Mouse (Mus musculus) forebrain, postnatal 0 days (tissue): ENCODE results near the gene Gab2. TPM values are rescaled to one million over a fixed set of nuclear protein-coding genes. Genes with fewer than 3 reads are reported as not detected.

Source experiments
- ATAC-seq: fragments of 200-750 bp; cut with Nextera tagmentation; 2 replicates; pipeline ENCODE4 v1.8.0; 2017; ENCODE audit warnings: mild to moderate bottlenecking, moderate library complexity
- DNase-seq: peaks from one replicate; pipeline ENCODE4 v3.0.0-alpha.2; 2015
- H3K27ac ChIP-seq: fragments of 300-500 bp; sonication (generic); 2 replicates; pipeline ENCODE4 v1.5.1; 2014; ENCODE audit warnings: low read depth, mild to moderate bottlenecking, antibody characterized with exemption, low read length, moderate library complexity, mixed read lengths
- H3K27me3 ChIP-seq: fragments of 300-500 bp; sonication (generic); 2 replicates; pipeline ENCODE4 v1.6.1; 2014; ENCODE audit warnings: mild to moderate bottlenecking, low read length, mixed read lengths; ENCODE audit not compliant: insufficient read depth
- H3K36me3 ChIP-seq: fragments of 300-500 bp; sonication (generic); 2 replicates; pipeline ENCODE4 v1.6.1; 2014; ENCODE audit warnings: mild to moderate bottlenecking, moderate library complexity; ENCODE audit not compliant: insufficient read depth
- H3K4me1 ChIP-seq: fragments of 300-500 bp; sonication (generic); 2 replicates; pipeline ENCODE4 v1.6.1; 2014; ENCODE audit warnings: antibody characterized with exemption; ENCODE audit not compliant: insufficient read depth
- H3K4me2 ChIP-seq: fragments of 300-500 bp; sonication (generic); 2 replicates; pipeline ENCODE4 v1.6.1; 2014; ENCODE audit warnings: low read depth, mild to moderate bottlenecking, moderate library complexity
- H3K4me3 ChIP-seq: fragments of 300-500 bp; sonication (generic); 2 replicates; pipeline ENCODE4 v1.5.1; 2014; ENCODE audit warnings: low read depth, low read length, mixed read lengths
- H3K9ac ChIP-seq: fragments of 300-500 bp; sonication (generic); 2 replicates; pipeline ENCODE4 v1.6.1; 2014; ENCODE audit warnings: mild to moderate bottlenecking
- H3K9me3 ChIP-seq: fragments of 300-500 bp; sonication (generic); 2 replicates; pipeline ENCODE4 v1.6.1; 2016; ENCODE audit warnings: low read length
- CTCF ChIP-seq: sonication (generic); IDR thresholded peaks from 2 replicates; pipeline ENCODE4 v1.5.1; 2016; ENCODE audit warnings: antibody characterized with exemption, control low read depth, low read depth
- WGBS: fragments of 180-500 bp; shearing (Covaris S2); extraction: QIAGEN DNeasy Blood & Tissue Kit; methylation state at CpG from one replicate; pipeline ENCODE4 v1.1.7; 2014; 5-methylcytosine and 5-hydroxymethylcytosine counted together
- polyA plus RNA-seq: library from polyadenylated mRNA; unstranded; fragments of >200 nt; fragmentation: Nextera tagmentation; extraction: Ambion mirVana; gene quantifications from 2 replicates; pipeline ENCODE4 v1.2.1, GENCODE M21; 2015
- total RNA-seq: library from RNA; depleted of rRNA; stranded (reverse); fragments of >200 nt; gene quantifications from 2 replicates; pipeline ENCODE4 v1.2.3, GENCODE M21; 2014

Gene Gab2
- total and polyA plus RNA-seq, 2 experiments from 2014 or later, result 14.0 to 27.0 TPM

DNA sequence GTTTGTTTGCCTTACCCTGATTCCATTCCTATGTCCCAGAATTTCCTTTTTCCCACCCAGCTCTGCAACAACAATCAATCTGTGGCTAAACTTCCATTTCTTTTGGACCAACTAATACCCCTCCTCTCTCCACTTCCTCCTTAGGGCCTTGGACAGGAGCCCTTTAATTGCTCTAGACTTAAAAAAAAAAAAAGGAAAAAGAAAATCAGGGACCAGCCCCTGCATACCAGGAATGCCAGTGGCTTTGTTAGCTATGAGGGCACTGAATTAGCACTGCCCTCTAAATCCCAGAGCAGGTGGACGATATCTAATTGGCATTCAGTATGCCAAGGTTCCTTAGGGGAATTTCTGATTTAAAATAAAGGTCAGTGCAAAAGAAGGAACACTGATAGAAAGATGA lies 47.6 kb downstream of the Gab2 start:
- H3K27me3 ChIP-seq, result no peaks in the 10 kb centered on the region
- H3K4me2 ChIP-seq, result no peak overlapping the region
- TF ChIP-seq CTCF, result no peak
- no peaks in the 10 kb centered on the region for H3K4me1 ChIP-seq
- H3K4me3 ChIP-seq, result no peak overlapping the region
- H3K9me3 ChIP-seq, result no peaks in the 10 kb centered on the region
- H3K27ac ChIP-seq, result no peak overlapping the region
- H3K9ac ChIP-seq, result no peak overlapping the region
- no peaks in the 10 kb centered on the region for H3K36me3 ChIP-seq
- 4% methylated on average over 1 of the region's 1 CpGs for WGBS
- DNase-seq (no peak), ATAC-seq (no peak)

DNA sequence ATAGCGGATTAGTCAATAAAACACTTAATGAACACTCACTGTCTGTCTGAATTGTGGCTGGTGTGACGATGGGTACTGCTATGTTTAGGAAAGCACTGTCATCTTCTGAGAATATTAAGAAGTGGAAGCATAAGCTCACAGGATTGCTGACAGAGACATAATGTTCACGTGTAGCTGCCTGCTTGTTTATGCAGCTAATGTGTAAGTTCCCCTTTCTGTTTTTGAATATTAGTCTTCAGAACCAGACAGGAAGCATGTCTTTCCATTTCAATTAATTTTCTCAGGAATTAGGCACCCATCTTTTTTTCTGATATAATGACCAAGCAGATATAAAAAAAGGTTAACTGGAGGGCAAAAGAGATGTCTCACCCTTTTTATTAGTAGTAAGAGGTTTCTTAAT lies 55.1 kb downstream of the Gab2 start:
- WGBS, result 76% methylated on average over 3 of the region's 3 CpGs
- ATAC-seq, result no peak
- H3K9me3 ChIP-seq, result no peaks in the 10 kb centered on the region

DNA sequence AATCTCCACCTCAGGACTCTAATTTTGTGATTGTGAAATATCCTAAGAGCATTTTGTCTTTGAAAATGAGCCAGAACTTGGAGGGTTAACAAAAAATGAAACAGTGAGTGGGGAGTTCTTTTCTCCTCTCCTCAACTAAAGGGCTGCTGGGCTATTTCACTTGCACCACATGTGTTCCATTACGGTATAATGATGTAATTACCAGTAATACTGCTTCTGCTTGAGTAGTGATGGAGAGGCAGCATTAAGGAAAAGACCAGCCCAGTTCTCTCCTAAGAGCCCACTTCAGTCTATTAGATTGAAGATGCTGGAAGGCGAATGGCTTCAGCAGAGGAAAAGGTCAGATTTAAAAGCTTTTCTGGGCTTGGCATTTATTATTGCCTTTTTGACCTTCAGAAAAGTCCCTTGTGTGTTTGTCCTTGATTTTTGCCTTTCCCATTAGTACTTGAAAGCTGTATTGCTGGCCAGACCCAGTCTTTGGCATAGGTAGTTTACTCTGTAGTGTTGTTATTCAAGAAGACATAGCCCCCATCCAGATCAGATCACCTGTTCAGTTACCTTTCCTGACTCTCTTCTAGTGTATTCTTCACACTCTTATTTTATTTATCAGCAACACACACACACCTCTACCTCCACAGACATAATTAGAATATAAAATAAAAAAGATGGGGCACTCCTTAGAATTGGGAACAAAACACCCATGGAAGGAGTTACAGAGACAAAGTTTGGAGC lies 69.9 kb downstream of the Gab2 start:
- peak; percentile 77; the same call in 1 of the 2 replicates for ATAC-seq

More for the DNA sequence above, 55.1 kb downstream of the Gab2 start:
- TF ChIP-seq CTCF, result no peak
- Histone ChIP-seq H3K4me1 (no peaks in the 10 kb centered on the region), H3K36me3 (no peaks in the 10 kb centered on the region), H3K9ac (no peak overlapping the region), H3K4me2 (no peak overlapping the region), H3K27ac (no peak overlapping the region), H3K4me3 (no peak overlapping the region), H3K27me3 (no peaks in the 10 kb centered on the region)
- no peak for DNase-seq

DNA sequence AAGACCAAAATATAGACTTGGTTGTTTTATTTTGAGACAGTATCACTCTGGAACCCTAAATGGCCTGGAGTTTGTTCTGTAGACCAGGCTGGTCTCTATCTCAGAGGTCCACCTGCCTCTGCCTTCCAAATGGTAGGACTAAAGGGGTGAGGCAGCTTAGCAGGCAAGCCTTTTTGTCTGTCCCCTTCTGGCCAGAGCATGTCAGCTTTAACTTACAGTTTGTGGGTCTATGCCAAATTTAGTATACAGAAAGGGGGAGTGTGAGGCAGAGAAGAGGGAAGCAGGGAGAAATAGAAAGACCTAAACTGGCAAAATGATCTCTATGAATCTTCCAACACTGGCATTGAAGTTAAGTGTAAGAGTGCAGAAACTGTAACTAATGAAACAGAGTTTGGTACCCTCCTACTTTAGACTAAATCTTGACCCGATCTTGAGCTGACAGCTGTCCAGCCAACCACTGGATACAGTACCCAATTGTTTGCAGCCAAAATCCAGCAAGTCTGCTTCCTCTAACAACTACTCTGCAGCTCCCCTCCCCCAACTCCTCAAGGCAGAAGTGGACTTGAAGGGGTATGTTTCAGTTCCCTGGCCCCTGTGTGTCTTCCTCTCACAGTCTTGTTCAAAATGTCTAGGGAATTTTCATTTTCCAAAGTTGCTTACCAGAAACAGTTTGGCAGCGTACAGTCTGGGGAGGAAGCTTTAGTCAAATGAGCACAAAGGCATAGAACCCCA lies 73.5 kb downstream of the Gab2 start:
- ATAC-seq, result no peak
- Histone ChIP-seq H3K4me1 (no peaks in the 10 kb centered on the region), H3K4me3 (no peak overlapping the region), H3K4me2 (no peak overlapping the region), H3K36me3 (no peaks in the 10 kb centered on the region), H3K9ac (no peak overlapping the region), H3K27me3 (no peaks in the 10 kb centered on the region), H3K27ac (no peak overlapping the region), H3K9me3 (no peaks in the 10 kb centered on the region)
- no peak for DNase-seq
- TF ChIP-seq CTCF, result no peak
- WGBS, result 72% methylated on average over 2 of the region's 2 CpGs

More for the DNA sequence above, 69.9 kb downstream of the Gab2 start:
- Histone ChIP-seq H3K4me1 (no peaks in the 10 kb centered on the region), H3K4me2 (no peak overlapping the region), H3K9ac (no peak overlapping the region), H3K27me3 (no peaks in the 10 kb centered on the region), H3K27ac (no peak overlapping the region), H3K36me3 (no peaks in the 10 kb centered on the region), H3K4me3 (no peak overlapping the region), H3K9me3 (no peaks in the 10 kb centered on the region)
- no peak for TF ChIP-seq CTCF
- 35% methylated on average over 2 of the region's 2 CpGs for whole genome bisulfite sequencing
- no peak for DNase-seq

DNA sequence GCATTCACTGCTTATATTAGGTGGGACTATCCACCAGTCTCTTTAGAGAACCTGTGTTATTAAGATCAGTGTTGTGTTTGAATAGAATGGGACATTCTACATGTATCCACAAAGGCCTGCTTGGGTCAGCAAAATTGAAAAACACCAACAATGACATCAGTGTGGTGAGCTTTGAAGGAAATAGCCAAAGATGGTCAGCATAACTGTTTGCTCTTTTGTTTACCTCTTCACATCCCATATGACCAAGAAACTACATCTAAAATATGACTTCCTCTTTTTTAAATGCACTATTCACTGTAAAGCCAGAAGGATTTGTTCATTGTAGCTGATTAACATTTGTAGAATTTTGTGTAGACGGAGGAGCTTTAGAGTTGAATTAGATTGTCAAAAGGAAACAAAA lies 82.9 kb downstream of the Gab2 start:
- no peak for DNase-seq
- no peak for TF ChIP-seq CTCF
- Histone ChIP-seq H3K27ac (no peak overlapping the region), H3K36me3 (no peaks in the 10 kb centered on the region), H3K27me3 (no peaks in the 10 kb centered on the region), H3K4me3 (no peak overlapping the region), H3K4me2 (no peak overlapping the region), H3K4me1 (no peaks in the 10 kb centered on the region), H3K9ac (no peak overlapping the region), H3K9me3 (no peaks in the 10 kb centered on the region)
- 43% methylated on average over 1 of the region's 1 CpGs for WGBS
- ATAC-seq, result no peak

DNA sequence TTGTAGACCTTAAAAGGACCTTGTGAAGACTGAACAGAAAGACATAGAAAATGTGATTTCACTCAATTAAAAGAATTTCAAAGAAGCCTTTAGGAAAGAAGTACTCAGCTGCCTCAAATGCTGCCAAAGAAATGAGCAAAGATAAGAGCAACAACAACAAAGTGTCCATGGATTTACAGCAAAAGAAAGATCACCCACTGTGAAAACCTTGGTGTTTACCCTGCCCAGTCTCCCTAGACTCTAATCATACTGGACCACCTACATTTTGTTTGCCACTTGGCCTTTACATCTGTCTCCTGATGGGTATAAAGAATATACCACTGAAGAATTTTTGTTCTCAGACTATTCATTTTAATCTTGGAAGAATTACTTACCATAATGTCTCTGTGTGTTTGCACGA lies 89.7 kb downstream of the Gab2 start:
- no peak for ATAC-seq
- DNase-seq, result no peak
- no peak overlapping the region for H3K4me2 ChIP-seq
- no peak overlapping the region for H3K9ac ChIP-seq
- no peaks in the 10 kb centered on the region for H3K4me1 ChIP-seq
- no peak overlapping the region for H3K4me3 ChIP-seq
- WGBS, result 82% methylated on average over 1 of the region's 1 CpGs
- H3K36me3 ChIP-seq, result no peaks in the 10 kb centered on the region
- no peak overlapping the region for H3K27ac ChIP-seq
- H3K9me3 ChIP-seq, result no peaks in the 10 kb centered on the region
- H3K27me3 ChIP-seq, result no peaks in the 10 kb centered on the region
- no peak for TF ChIP-seq CTCF

DNA sequence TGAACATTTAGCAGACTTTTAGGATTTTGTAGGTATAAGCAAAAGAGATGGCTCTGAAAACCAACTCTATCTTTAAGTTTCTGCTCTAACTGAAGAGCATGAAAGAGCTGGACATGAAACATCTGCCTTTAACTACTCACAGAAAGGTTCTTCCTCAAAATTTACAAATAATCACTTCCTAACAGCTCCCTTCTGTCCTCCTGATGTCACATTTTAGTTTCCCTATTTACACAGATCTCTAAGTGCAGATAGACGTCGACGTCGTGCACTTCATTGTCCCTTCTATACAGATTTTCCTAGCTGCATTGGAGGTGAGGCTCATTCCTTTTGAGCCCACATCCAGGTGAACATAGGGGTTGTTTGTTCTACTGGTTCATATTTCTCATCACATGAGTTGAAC lies 90.3 kb downstream of the Gab2 start:
- no peak overlapping the region for H3K9ac ChIP-seq
- WGBS, result 85% methylated on average over 4 of the region's 4 CpGs
- no peak overlapping the region for H3K4me2 ChIP-seq
- no peaks in the 10 kb centered on the region for H3K27me3 ChIP-seq
- no peaks in the 10 kb centered on the region for H3K4me1 ChIP-seq
- no peak for TF ChIP-seq CTCF
- DNase-seq (no peak), ATAC-seq (no peak)
- H3K9me3 ChIP-seq, result no peaks in the 10 kb centered on the region
- no peak overlapping the region for H3K27ac ChIP-seq
- no peaks in the 10 kb centered on the region for H3K36me3 ChIP-seq
- no peak overlapping the region for H3K4me3 ChIP-seq
